Mouse (Mus musculus) testis, postnatal 10 days (tissue): ENCODE results near the gene Spaca1.
"Not testable (repeated sequence)": the region's sequence is repeated elsewhere in the genome, so short reads cannot be mapped to it uniquely, and the experiment has no call there.

Experiments
- DNase-seq: peaks from one replicate; pipeline ENCODE4 v3.0.0; 2021; ENCODE audit warnings: low spot score

Spaca1 gene

DNA sequence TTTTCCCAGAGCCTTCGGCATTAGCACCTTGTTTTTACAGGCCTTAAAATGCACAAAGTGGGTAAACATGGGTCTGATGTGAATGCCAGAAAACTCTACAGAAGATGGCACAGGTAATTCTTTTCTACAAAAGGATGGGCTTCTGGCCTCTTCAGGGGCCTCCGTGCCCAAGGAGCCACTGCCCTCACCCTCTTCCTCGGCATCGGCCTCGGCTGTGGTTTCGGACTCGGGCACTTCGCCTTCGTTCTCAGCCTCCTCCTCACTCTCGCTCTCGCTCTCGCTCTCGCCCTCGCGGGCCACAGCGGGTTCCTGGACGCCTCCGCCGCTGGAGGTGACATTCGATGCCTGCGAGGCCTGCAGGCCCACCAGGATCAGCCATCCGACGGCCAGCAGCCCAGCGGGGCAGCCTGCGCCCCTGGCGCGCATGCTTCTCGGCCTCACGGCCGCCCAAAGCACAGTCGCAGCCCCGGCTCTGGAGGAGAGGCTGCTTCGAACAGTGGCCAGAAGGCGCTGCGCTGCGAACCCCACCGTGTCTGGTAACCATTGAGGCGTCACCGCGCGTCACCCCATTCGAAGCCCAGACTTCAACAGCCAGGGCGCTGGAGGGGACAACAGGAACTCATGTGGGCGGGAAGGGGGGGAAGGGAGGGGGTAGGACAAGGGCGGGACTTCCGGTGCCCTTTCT is at the start of gene Spaca1:
Spaca1 (minus strand) TSS at position 621 of the 685 bp plus-strand sequence.
- DNase-seq = peak; percentile 40

DNA sequence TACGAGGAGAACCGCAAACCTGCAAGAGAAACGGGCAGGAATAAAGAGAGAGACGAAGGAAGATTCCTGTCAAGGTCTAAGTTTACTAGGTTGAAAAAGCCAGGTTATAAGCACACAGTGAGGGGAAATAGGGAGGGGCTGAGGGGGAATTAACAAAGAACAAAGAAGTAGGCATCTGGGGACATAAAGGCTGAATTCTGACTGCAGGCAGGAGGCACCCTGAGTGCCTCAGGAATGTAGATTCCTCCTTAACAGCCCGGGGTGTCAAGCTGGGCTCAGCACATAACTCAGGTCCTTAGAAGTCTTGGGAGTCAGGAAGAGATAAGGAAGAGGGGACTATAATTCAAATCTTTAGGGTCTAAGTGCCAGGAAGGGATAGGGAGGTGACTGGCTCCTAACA is 37.3 kb upstream of the Spaca1 start:
- not testable (repeated sequence) for DNase-seq

DNA sequence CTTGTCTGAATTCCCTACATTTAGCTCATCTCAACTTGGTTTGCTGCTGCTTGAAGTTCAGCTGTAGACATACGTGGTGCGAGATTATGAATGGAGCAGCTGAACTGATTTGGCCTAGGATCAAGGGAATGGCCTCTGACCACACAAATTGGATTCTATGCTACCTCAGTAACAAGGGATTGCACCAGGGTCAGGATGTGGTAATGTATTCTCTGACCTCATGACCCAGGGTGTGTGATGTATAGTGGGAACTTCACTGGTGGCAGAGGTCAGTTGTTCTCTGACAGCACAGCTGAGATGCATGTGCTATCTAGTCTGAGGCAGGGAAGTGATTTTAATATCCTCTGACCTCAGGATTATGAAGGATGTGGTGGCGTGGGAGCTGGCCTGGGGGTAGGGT is 31.1 kb upstream of the Spaca1 start:
- DNase-seq = no peak

DNA sequence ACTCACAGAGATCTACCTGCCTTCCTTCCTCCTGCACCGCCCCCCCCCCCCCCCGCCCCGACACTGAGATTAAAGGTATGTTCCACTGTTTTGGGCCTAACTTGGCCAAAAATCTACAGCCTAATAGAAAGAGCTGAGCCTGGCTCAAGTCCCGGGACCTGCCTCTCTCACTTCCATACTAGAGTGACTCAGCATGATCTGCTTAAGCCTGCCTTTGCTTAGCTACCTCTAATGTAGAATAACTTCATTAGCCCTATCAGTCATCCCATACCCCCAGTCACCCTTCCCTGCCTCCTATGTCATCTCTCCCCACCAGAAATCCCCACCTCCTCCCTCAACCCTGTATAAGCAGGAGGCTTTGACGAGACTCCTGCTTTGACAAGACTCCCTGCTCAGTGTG is 19.0 kb upstream of the Spaca1 start:
- DNase-seq = no peak

DNA sequence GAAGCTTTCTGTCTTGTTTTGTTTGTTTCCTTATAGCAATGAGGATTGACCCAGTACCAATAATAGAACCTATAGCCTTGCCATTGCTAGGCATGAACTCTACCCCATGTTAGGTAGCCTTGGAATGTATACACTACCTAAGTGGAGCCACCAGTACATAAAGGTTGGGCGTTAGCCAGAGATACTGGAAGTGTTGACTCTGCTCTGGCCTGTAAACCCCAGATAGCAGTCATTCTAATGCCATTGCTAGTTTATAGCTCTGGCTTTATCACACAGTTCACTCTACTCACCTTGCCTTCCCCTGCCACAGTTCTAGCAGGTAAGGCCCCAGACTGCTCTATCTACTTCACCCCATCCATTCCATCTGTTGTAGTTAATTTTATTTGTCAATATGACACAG is 8.3 kb upstream of the Spaca1 start:
- no peak for DNase-seq

DNA sequence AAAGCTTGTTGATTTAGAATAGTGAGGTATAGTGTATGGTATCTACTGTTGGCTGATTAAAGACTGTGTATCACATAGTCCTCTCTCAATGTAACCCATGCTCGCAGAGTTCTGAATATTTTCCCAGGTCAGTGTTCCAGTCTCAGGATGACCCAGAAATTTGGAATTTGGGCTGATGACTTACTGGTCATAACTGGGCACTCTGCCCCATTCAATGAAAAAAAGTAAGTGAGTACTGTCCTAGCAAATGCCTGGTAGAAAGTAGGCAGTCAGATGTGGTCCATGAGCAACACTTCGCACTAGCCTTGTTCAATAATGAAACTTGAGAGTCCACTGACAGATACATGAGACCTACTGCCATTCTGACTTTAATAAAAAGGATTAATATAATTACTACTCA is 23.2 kb downstream of the Spaca1 start:
- no peak for DNase-seq

DNA sequence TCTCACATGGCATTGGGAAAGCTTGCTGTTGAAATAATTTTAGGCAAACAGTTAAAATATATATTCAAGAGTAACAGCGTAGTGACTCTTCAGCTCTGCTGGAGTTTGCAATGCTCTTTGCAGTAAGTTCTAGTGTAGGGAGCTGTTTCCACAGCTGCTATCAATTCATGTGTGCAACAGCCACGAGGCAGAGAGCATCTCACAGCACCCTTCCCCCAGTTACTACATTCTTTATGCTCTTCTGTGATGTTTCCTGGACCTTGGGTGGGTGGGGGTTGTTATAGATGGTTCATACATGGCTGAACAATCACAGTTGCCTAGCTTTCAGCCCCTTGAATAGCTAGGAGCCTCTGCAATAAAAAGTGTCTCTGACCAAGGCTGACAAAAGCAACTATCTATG is 28.5 kb downstream of the Spaca1 start:
- DNase-seq = no peak

DNA sequence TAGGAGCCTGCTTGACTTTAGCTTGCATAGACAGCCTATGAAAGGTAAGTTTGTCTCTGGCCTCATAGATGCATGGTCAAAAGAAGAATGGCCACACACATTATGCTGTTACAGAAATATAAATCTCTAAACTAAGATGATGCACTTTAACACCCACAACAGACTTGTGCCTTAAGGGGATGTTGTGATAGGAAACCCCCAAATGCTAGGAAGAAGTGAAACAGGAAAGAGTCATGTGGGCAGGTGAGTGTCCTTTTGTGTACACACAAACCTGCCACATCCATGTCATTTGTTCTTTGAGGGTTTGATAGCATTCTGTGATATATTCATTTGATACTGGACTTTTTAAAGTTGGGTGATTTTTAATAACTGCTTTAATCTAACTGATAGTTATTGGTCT is 53.6 kb downstream of the Spaca1 start:
- no peak for DNase-seq

DNA sequence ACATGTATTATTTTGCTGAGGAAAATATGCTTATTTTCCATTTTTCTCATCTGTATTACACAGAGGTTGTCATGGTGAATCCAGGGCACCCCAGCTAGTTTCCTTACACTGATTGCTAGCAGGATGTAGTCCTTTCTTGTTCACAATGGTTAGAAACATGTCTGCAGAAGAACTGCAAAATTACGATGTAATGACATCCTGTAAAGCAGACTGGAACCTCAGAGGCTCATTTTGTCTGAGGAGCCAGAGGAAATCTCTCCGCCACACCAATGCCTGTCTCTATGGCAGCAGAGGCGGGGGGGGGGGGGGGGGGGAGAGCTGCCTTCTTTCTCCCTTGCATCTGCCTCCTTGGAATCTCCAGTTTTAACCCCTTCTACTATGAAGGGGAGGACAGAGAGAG is 57.3 kb downstream of the Spaca1 start:
- DNase-seq = no peak

DNA sequence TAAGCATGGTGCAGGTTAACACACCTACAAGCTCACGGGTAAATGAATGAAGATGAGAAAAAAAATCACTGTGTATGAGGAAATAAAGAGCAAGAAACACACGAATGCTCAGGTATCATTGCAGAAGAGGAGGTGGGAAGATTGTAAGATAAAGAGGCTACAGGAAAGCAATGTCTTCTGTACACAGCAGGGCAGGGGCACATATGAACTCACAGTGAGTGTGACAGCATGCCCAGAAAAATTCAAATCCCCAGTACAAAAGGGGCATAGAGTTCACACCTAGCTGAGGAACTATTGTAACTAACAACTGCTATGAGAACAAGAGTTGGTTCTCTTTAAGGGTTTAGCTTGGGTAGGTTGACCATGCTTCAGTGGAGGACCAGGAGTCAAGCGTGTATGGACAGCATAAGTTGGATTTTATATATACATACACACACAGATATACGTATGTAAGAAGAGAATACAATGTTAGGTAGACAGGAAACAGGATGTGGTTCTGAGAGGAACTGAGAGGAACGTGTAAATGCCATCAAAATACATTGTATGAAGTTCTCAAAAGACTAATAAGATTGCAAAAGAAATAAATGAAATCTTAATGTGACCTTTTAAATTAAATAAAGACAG is 61.4 kb downstream of the Spaca1 start:
- no peak for DNase-seq
